Mouse (Mus musculus) c-Kit-positive CD71-negative TER-119-negative erythroid progenitor cells, embryonic 14.5 days (primary cell): Measurements from ENCODE around the gene Flot2.

ENCODE experiments used
- DNase-seq: peaks from one replicate; pipeline ENCODE4 v3.0.0-alpha.2; 2013; ENCODE audit warnings: low read depth

Flot2 gene

DNA sequence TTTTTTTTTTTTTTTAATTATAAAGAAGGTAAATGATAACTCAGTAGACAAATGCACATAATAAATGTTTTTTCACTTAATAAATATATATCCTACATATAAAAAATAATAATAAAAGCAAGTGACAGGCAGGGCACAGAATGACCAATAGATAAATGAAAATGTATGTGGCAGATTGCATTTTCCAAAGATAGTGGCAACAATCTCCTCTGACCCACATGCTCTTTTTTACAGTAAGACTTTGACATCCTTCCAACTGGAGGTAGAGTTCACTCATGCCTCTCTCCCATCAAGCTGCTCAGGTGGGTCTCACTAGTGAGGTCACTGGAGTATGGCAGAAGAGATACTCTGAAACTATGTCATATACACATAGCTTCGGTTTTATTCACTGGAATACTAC is 24.8 kb downstream of the Flot2 start:
- no peak for DNase-seq

GRCm38 (mm10) chr11:78065906-78066305 is 28.2 kb downstream of the Flot2 start:
- DNase-seq: peak; percentile 16

GRCm38 (mm10) chr11:78066641-78067040 is 28.9 kb downstream of the Flot2 start:
- no peak for DNase-seq

GRCm38 (mm10) chr11:78067566-78067965 is 29.8 kb downstream of the Flot2 start:
- DNase-seq: no peak

DNA sequence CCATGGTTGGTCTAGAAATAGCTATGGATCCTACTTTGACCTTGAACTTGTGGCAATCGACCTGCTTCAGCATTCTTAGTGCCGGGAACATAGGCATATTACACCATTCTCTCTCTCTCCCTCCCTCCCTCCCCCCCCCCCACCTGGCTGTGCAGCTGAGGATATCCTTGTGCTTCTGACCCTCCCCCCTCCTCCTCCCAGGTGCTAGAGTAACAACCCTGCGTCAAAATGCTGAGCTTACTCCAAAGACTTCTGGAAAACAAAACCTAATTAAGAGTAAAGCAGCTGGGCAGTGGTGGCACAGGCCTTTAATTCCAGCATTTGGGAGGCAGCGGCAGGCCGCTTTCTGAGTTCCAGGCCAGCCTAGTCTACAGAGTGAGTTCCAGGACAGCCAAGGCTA is 31.4 kb downstream of the Flot2 start:
- DNase-seq: no peak

DNA sequence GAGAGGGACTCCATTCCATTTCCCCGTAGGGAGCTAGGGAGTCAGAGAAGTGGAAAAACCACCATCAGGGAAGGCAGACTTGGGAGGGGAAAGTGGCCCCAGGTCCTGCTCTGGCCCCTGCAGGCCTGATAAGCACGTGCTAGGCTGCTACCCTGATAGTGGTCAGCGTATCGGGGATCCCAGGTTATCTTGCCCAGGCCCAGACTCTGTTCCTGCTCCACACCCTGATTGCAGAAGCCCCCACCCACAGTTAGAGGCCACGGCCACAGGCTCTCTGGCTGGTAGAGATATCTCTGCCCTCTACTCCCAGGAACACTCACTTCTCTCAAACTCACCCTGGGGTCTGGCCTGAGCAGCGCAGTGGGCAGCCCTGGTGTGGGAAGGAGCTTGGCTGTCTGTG is 31.9 kb downstream of the Flot2 start:
- DNase-seq: peak; percentile 30

DNA sequence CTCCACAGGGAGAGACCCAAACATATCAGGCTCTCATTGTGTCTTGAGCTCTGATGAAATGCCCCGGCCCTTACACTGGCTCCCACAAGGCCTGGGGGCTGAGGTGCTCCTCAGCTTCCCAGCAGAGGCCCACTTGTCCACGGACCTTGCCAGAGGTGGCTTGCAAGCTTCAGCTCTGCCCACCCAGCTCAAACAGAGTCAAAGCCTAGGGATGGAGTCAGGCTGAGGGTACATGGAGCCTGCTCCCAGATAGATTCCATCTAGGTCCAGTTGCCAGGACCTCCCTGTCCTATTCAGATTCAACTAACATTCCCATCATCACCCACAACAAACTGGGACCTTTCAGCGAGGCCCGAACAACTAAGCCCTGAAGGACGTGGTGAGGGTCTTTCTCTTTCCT is 34.2 kb downstream of the Flot2 start:
- DNase-seq: no peak

DNA sequence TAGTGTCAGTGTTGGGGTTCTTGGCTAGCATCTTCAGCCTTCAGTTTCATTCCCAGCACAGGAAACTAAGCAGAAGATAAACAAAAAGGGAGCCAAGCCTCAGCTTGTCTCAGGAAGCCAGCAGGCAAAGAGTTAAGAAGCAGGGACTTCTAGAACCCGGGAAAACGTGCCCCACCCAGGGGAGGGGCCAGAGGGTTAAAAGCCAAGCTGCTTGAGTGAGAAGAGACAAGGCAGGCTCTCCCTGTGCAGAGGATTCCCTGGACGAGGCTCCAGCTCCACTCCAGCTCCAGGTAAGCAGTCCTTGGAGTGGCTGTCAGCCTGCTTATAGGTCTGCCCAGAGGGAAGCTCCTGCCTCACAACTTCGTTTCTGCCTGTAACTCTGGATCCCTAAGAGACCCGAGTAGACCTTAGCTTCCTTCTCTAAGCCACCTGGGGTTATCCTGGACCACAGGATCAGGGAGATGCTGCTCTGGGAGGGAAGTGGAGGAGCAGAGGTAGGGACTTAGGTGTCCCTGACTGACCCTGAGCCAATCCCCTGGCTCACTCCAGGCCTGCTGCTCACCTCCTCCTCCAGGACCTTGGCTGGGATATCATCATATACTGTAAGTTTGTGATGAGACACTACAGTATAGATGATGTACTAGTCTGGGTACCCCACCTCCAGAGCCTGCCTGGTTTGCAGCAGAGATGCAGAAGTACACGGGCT is 34.8 kb downstream of the Flot2 start:
- DNase-seq: no peak

DNA sequence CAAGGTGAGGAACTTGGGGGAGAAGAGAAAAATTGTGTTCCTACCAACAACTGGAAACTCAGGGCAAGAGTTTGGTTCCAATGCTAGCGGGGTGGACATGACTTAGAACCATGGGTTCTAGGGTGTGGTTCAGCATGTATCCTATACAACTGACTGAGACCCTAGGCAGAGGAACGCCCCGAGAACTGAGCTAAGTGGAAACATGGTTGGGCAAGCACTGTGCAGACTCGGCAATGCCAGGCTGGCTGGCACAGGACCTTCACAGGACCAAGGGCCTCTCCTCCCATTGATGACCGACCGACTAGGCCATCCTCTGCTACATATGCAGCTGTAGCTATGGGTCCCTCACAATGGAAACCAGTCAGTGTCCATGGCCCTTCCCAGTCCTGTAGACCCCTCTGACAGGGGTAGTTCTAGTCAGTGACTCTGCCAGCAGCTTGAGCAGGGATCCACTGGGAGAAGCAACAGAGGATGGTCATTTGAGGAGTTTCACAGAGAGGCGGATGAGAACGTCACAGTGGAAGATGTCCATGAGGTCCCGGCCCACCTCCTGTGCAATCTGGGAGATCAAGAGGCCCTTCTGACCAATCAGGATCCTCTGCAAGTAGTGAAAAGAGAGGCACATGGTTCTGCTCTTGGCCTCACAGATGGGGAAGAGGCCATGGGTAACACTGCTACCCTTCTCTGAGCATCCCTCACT is 36.0 kb downstream of the Flot2 start:
- DNase-seq: no peak

- DNase-seq: no peak
Observed at GRCm38 (mm10) chr11:78074277-78074652, 36.5 kb downstream of the Flot2 start.

- DNase-seq: no peak
Observed at GRCm38 (mm10) chr11:78074666-78075065, 36.9 kb downstream of the Flot2 start.

DNA sequence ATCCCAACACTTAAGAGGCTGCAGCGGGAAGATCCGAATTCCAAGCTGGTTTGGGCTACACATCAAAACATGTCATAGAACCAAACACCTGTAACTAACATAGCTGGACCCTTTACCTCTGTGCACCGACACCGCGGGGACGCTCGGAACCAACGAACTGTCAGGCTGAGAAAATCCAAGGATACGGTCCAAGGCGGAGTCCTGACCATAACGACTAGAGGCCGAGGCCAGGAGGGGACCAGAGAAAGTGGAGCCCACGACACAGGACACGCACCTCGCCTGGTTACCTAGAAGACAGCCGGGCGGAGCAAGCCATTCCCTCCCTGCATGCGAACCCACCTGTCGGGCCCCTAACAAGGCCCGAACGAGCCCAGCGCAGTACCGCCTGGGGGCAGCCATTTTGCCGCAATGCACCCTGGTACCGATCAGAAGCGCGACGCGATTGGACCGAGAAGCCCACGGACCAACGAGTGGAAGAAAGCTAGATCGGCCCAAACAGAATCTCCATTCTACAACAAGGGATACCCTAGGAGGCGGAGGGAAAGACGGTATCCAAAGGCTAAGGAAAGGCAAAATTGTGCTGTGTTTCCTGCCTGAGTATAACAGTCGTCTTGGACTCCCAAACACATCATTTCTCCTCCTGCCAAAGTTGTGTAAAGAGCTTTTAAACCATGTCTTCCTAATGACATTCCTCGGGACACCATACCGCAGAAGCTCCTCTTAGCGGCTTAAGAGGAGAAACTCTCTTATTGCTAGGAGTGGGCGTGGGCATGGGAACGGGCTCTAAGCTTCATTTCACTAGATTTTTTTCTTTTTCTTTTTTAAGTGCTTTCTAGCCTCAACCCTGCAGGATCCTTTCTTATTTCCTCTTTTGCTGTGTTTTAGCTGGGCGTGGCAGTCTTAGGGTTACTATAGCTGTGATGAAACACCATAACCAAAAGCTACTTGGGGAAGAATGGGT is 42.5 kb downstream of the Flot2 start, which contains the start of gene Eral1:
TSS of gene Eral1 (minus strand) at position 423 of the 961 bp plus-strand sequence.
- peak; percentile 77 for DNase-seq

DNA sequence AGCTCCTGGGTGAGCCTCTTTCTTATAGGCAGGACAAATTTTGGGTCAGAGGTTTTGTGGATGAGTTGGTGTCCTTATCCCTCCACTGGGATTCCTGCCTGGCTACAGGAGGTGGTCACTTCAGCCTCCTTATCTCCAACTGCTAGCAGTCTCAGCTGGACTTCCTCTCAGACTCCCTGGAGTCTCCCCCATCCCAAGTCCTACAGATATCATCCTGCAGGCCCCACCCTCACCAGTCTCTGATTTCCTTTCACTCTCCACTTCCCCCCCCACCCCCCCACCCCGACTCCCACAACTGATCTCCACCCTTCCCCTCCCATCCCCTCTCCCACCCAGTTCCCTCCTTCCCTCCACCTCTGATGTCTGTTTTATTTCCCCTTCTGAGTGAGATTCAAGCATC is 45.9 kb downstream of the Flot2 start:
- no peak for DNase-seq

GRCm38 (mm10) chr11:78086925-78087479 is 49.3 kb downstream of the Flot2 start:
- DNase-seq: no peak

DNA sequence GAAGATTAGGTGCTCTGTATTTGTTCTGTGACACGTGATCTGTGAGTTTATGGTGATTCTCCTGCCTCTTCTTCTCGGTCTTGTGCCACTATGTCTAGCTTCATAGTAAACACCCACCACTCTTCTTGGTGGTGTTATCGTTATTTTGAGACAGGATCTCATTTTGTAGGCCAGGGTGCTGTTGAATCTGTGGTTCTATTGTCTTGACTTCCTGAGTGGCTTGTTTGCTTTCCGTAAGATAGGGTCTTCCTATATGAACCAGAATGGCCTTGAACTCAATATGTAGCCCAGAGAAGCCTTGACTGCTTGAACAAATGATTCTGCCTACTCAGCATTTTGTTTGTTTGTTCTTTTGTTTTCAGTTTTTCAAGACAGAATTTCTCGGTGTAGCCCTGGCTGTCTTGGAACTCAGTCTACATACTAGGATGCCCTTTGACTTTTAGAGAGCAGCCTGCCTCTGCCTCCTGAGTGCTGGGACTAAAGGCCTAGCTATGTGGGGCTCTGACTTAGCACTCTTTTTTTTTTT is 50.1 kb downstream of the Flot2 start:
- no peak for DNase-seq

- DNase-seq: no peak
Observed at GRCm38 (mm10) chr11:78094137-78094503, 56.4 kb downstream of the Flot2 start.

DNA sequence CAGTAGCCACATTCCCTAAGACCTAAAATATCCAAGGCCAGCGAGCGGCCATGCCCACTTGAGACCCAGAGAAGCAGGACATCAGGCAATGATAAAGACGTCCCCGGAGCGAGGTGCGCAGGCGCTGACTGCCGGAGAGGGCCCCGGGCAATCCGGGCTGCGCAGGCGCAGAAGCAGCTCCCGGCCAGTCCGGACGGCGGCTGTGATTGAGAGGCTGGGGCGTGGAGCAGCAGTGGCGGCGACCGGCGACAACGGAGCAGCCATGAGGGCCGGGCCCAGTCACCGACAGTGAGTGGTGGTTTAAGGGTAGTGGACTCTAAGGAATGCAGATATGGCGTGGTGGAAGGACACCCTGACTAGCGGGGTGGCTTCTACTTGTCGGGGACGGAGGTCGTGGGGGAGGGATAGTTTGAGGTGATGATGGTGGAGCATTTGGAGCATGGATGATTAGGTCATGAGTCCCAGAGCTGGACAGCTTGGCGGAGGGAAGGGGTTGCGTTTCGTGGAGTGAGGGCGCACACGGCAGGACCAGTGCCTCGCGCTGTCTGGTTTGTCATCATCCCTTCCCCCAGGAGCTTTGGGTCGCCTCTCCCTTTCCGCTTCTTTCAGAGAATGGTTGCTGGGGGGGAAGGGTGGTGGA is 56.9 kb downstream of the Flot2 start, which contains the start of gene Fam222b:
TSS of gene Fam222b (plus strand) at position 157 of the 640 bp plus-strand sequence.
- DNase-seq: peak; percentile 77

DNA sequence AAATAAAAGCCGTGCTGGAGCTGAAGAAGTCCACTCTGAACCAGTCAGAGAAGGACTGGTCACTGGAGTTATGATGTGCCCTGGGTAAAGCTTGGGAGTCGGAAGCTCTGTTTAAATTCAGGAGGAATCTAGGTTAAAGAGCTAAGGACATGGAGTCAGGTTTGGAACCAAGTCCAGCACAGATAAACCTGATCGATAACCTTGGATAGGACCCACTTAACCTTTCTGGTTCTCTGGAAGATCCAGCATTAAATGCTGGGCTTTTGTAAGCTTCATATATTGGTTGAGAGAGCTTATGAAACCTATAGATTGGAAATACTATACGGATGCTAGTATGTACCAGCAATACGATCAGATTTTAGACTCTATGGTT is 57.4 kb downstream of the Flot2 start:
- no peak for DNase-seq

GRCm38 (mm10) chr11:78097077-78097476 is 59.3 kb downstream of the Flot2 start:
- DNase-seq: no peak

- DNase-seq: no peak
Observed at GRCm38 (mm10) chr11:78100746-78101145, 63.0 kb downstream of the Flot2 start.

- DNase-seq: no peak
Observed at GRCm38 (mm10) chr11:78102142-78102541, 64.4 kb downstream of the Flot2 start.
